Mouse (Mus musculus): ENCODE data around the gene Itprip.

Gene Itprip

GRCm38 (mm10) chr19:47915251-47915650 lies 3.8 kb downstream of the Itprip start:
- no peak for DNase-seq (ENCODE audit: low read depth, low spot score)

GRCm38 (mm10) chr19:47914191-47914590 lies 4.9 kb downstream of the Itprip start:
- DNase-seq (ENCODE audit: low read depth, low spot score), result no peak

GRCm38 (mm10) chr19:47913344-47913743 lies 5.8 kb downstream of the Itprip start:
- DNase-seq (ENCODE audit: low read depth, low spot score), result no peak

- DNase-seq (ENCODE audit: low read depth, low spot score), result no peak
Measured at GRCm38 (mm10) chr19:47910751-47911150, 8.3 kb downstream of the Itprip start.

- no peak for DNase-seq (ENCODE audit: low read depth, low spot score)
Measured at GRCm38 (mm10) chr19:47910117-47910618, 8.9 kb downstream of the Itprip start.

GRCm38 (mm10) chr19:47909387-47910116 lies 9.5 kb downstream of the Itprip start:
- no peak for DNase-seq (ENCODE audit: low read depth, low spot score)

GRCm38 (mm10) chr19:47908961-47909371 lies 10.1 kb downstream of the Itprip start:
- DNase-seq (ENCODE audit: low read depth, low spot score), result no peak

- DNase-seq (ENCODE audit: low read depth, low spot score), result no peak
Measured at GRCm38 (mm10) chr19:47907596-47907995, 11.5 kb downstream of the Itprip start.

- no peak for DNase-seq (ENCODE audit: low read depth, low spot score)
Measured at GRCm38 (mm10) chr19:47905603-47906002, 13.5 kb downstream of the Itprip start.

GRCm38 (mm10) chr19:47905081-47905480 lies 14.0 kb downstream of the Itprip start:
- no peak for DNase-seq (ENCODE audit: low read depth, low spot score)

- no peak for DNase-seq (ENCODE audit: low read depth, low spot score)
Measured at GRCm38 (mm10) chr19:47903679-47904078, 15.4 kb downstream of the Itprip start.

- DNase-seq (ENCODE audit: low read depth, low spot score), result no peak
Measured at GRCm38 (mm10) chr19:47902316-47903201, 16.5 kb downstream of the Itprip start.

- DNase-seq (ENCODE audit: low read depth, low spot score), result no peak
Measured at GRCm38 (mm10) chr19:47900558-47900957, 18.5 kb downstream of the Itprip start.

GRCm38 (mm10) chr19:47900012-47900411 lies 19.1 kb downstream of the Itprip start:
- no peak for DNase-seq (ENCODE audit: low read depth, low spot score)

GRCm38 (mm10) chr19:47898472-47899079 lies 20.5 kb downstream of the Itprip start:
- DNase-seq (ENCODE audit: low read depth, low spot score), result no peak

GRCm38 (mm10) chr19:47893092-47893491 lies 26.0 kb downstream of the Itprip start:
- DNase-seq (ENCODE audit: low read depth, low spot score), result no peak

GRCm38 (mm10) chr19:47891562-47892312 lies 27.4 kb downstream of the Itprip start:
- DNase-seq (ENCODE audit: low read depth, low spot score), result no peak

GRCm38 (mm10) chr19:47890489-47891130 lies 28.5 kb downstream of the Itprip start:
- DNase-seq (ENCODE audit: low read depth, low spot score), result no peak

GRCm38 (mm10) chr19:47888037-47888436 lies 31.1 kb downstream of the Itprip start:
- DNase-seq (ENCODE audit: low read depth, low spot score), result no peak

- DNase-seq (ENCODE audit: low read depth, low spot score), result no peak
Measured at GRCm38 (mm10) chr19:47887417-47887816, 31.7 kb downstream of the Itprip start.

GRCm38 (mm10) chr19:47886617-47887016 lies 32.5 kb downstream of the Itprip start:
- DNase-seq (ENCODE audit: low read depth, low spot score), result peak; percentile 51
